Mouse (Mus musculus): ENCODE results near the gene Mrc1.
A peak's percentile ranks its signal among the peaks of the same experiment; 100 is the strongest.

The Mrc1 gene

GRCm38 (mm10) chr2:14249839-14250564 is 20.8 kb downstream of the Mrc1 start:
- no peak for DNase-seq

GRCm38 (mm10) chr2:14251938-14252337 is 22.7 kb downstream of the Mrc1 start:
- DNase-seq = no peak

GRCm38 (mm10) chr2:14258345-14258850 is 29.2 kb downstream of the Mrc1 start:
- DNase-seq = no peak

- no peak for DNase-seq
These were observed 32.9 kb downstream of the Mrc1 start for GRCm38 (mm10) chr2:14262090-14262489.

- DNase-seq = no peak
These were observed 40.0 kb downstream of the Mrc1 start for GRCm38 (mm10) chr2:14269160-14269559.

GRCm38 (mm10) chr2:14272088-14272487 is 42.9 kb downstream of the Mrc1 start:
- DNase-seq = no peak

- DNase-seq = no peak
These were observed 46.6 kb downstream of the Mrc1 start for GRCm38 (mm10) chr2:14275796-14276195.

GRCm38 (mm10) chr2:14279256-14279655 is 50.1 kb downstream of the Mrc1 start:
- DNase-seq = no peak

GRCm38 (mm10) chr2:14279795-14280194 is 50.6 kb downstream of the Mrc1 start:
- DNase-seq = no peak

GRCm38 (mm10) chr2:14295334-14295733 is 66.1 kb downstream of the Mrc1 start:
- DNase-seq = peak; percentile 45 to 58

GRCm38 (mm10) chr2:14312505-14313380 is 83.6 kb downstream of the Mrc1 start:
- no peak for DNase-seq

- no peak for DNase-seq
These were observed 85.9 kb downstream of the Mrc1 start for GRCm38 (mm10) chr2:14315113-14315512.

GRCm38 (mm10) chr2:14341652-14342308 is 112.6 kb downstream of the Mrc1 start:
- DNase-seq = peak in 1 of 2 experiments; percentile 1

GRCm38 (mm10) chr2:14342309-14342839 is 113.2 kb downstream of the Mrc1 start:
- DNase-seq = no peak

Measured in thymus, adult 18-20 months (tissue).